Mouse (Mus musculus) common myeloid progenitor, adult 5-6 weeks (primary cell): ENCODE results near the gene Il4ra. TPM values are rescaled to one million over a fixed set of nuclear protein-coding genes. Genes with fewer than 3 reads are reported as not detected.

ENCODE experiments used
- ATAC-seq: replicated peaks from 2 replicates; pipeline ENCODE4 v1.8.0; 2016; ENCODE audit warnings: low read depth, mild to moderate bottlenecking, moderate TSS enrichment, inconsistent platforms; ENCODE audit not compliant: poor library complexity, severe bottlenecking
- total RNA-seq: library from RNA; stranded (forward); fragments of 200-1000, 187-1606 nt; gene quantifications from 2 replicates; pipeline ENCODE4 v1.2.3, GENCODE M21; 2017

Il4ra gene
- total RNA-seq, 1 experiment from 2014 or later: 21.2 TPM

DNA sequence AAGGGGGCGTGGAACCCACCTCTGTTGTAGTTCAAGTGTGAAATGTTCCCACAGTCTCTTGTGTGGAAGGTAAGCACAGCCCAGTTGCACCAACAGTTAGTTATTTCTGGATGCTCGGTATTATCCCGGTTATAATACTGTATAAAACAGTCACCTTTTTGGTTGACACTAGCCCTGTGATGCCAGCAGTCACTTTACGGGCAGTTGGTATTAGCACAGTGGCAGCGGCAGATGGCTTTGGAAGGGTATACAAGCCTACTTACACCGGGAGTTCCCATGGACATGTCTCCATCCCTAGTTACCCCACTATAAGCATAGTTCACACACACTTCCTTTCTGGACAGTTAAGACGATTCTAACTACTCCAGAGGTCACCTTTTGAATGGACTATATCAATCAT is 6.6 kb upstream of the Il4ra start:
- no peak for ATAC-seq

- no peak for ATAC-seq
Observed at GRCm38 (mm10) chr7:125546727-125547126, 5.2 kb upstream of the Il4ra start.

- no peak for ATAC-seq
Observed at GRCm38 (mm10) chr7:125549916-125550315, 2.0 kb upstream of the Il4ra start.

DNA sequence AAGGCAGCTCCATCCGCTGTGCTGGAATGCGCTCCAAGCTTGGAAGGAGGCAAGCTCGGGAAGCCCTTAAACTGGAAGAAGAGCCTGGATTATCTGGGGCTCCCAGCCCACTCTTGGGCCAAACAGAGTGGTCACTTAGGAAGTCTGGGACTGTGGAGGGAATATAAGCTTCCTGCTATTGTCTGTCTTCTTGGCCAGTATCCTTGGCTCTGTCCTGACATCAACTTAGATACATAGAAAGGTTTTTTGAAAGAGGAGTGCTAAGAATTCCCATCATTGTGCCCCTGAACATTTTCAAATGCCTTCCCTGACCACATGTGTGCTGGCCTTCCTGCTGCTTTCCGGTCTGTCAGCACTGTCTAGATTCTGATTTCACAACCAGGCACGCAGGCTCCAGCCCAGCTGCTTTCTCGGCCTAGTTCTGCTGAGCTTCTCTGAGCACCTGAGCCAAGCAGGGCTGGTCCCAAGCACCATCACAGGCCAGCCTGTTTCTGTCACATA is 989 bp upstream of the Il4ra start:
- ATAC-seq: 0 out of 2 replicates have a peak, but pooled peaks have one; percentile 17

DNA sequence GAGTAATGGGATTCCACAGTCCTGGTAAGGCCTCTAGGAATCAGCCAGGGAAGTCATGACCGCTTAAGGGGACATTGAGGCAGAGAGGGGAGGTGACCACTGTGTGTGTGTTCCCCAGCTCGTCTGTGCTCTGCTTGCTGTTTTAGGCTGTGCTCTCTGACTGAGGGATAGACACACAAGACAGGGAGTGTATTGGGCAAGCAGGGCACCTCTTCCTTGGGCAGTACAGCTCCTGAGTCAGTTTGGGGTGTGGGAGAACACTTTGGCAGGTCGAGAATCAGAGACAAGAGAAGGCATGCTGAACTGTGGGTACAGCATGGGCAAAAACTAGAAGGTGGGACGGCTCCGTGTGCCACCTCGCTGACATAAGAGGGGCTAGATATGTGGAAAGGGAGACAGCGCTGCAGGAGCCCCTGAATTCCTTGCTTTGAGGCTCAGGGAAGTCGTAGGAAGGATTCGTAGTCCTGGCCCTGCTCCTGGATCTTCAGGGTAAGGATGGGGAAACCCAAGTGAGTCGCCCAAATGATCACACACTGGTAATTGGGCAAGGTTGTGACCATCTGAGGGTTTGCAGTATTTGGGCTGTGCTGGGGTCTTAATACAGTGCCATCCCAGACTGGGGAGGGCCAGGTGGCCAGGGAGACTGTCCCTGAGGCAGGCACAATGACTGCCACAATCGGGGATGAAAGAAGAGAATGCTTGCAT is 1.1 kb downstream of the Il4ra start:
- ATAC-seq: no peak

- no peak for ATAC-seq
Observed at GRCm38 (mm10) chr7:125553653-125554428, 1.9 kb downstream of the Il4ra start.

- no peak for ATAC-seq
Observed at GRCm38 (mm10) chr7:125554456-125555114, 2.7 kb downstream of the Il4ra start.

- peak; percentile 48 for ATAC-seq
Observed at GRCm38 (mm10) chr7:125555351-125555872, 3.5 kb downstream of the Il4ra start.

DNA sequence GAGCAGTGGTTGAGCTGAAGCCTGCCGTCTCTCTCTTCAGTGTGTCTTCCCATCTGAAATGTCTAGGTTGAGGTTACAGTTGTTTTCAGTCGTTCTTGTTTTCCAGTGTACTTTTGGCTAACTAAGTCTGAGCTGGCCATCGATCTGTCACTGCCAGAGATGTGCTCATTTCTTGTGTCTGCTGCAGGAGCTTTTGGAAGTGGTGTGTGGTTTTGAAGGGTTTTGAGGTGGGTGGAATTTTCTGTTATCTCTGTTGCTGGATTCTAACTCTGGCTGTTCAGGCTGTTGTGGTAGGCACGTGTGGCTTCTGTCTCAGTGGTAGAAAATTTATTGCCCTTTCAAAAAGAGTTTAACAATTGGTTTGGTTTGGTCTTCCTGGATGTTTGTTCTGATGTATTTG is 4.2 kb downstream of the Il4ra start:
- ATAC-seq: peak; percentile 13

DNA sequence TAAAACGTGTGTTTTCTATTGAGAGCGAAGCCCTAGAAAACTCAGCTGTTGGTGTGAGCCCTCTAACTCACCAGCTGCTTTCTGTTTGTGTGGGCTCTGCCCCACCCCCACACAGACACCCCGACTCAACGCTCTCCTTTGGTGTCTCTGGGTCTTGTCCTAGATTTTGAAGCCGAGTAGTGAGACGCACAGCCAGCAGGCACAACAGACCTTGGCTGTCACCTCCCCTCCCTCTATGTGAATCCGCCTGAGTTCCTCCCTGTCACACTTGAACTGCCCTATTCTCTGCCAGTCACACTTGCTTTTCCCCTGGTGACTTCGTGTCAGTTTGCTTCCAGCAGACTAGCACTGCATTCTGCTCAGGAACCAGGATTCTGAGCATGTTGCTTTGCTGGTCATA is 4.9 kb downstream of the Il4ra start:
- no peak for ATAC-seq

GRCm38 (mm10) chr7:125558401-125558945 is 6.6 kb downstream of the Il4ra start:
- no peak for ATAC-seq

- no peak for ATAC-seq
Observed at GRCm38 (mm10) chr7:125558997-125559396, 7.1 kb downstream of the Il4ra start.

DNA sequence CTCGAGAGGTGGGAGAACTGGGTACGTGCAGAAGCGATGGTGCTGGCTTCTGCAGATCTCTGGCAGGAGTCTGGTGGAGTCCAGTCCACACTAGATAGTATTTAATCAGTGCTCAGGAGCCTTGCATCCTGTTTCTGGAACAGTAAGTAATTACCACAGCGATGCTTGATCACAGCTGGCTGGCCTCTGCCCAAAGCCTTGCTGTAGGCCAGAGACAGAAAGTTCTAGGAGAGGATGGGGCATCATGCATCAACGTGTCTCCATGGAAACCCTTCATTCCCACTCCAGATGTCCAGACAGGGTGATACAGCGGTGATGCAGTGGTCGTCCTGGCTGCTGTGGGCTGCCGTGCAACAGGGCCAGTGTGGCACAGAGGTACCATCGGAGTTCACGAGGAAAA is 7.6 kb downstream of the Il4ra start:
- ATAC-seq: no peak

- ATAC-seq: no peak
Observed at GRCm38 (mm10) chr7:125560146-125560785, 8.3 kb downstream of the Il4ra start.

GRCm38 (mm10) chr7:125561085-125561690 is 9.3 kb downstream of the Il4ra start:
- peak; percentile 75 for ATAC-seq

GRCm38 (mm10) chr7:125562413-125562812 is 10.5 kb downstream of the Il4ra start:
- no peak for ATAC-seq

DNA sequence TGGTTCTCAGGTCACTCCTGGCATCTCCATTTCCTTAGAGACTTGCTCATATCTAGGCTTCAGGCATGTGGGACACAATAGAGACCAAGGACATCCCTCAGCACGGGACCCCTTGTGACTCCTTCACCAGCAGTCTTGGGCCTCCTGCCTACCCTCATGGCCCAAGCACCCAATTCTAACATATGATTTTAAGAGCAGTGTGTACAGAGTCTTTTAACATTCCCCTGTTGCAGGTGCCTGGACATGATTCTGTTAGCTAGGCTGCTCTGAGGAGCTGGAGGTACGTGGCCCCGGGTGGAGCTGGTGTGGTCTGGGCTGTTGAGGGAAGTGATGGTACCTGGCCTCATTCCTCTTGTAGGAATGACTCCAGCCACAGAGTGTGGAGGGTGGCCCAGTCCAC is 11.2 kb downstream of the Il4ra start:
- no peak for ATAC-seq

DNA sequence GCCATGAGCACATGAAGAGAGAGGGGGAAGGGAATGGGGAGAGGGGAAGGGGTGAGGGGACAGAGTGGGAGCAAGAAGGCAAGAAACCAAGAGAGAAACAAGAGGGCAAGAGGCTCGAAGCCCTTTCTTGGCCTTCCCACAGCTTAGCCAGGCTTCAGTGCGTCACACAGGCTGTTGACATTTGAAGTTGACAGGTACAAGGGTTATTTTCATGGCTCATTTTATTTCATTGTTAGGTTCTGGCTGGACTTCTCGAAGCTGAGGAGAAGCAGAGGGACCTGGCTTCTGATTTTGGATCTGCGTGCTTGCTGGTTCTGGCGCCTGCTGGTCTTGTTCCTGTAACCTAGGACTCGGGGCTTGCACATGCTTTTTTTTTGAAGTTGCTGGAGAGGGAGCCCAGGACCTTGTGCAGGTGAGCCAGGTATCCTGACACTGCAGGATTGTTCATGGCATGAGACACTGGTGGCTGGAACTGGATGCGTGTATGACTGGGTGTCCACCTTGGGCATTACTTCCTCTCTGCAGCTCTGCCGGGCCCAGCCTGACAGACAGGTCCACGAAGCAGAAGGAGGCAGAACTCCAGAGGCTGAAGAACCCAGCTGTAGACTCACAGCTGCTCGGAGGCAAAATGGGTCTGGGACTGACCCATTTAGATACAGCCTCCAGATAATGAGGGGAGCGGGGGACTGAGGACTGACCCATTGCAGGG is 12.6 kb downstream of the Il4ra start:
- ATAC-seq: no peak
